ENCODE assay signal across 21 mouse cellular contexts in genomic region chr17:6763513-6764226, GRCm38 (mm10). TPM values are rescaled to one million over a fixed set of nuclear protein-coding genes. Genes with fewer than 3 reads are reported as not detected.
A peak's percentile ranks its signal among the peaks of the same experiment; 100 is the strongest.
DNase-seq lines count a peak whose midpoint lies in the region; ATAC-seq and TF ChIP-seq lines count a peak whose summit lies in the region.
"Had no signal": no experiment of that assay in that cellular context is flagged by ENCODE, and none has a peak within 500 bp of the region (broad histone marks: within the 10 kb centered on the region; RNA-seq: fewer than 3 reads in every experiment).

No protein-coding gene starts in this region.

- no peak for TF ChIP-seq POLR2A in brain, embryonic 14.5 days (IDR thresholded peaks at IDR 0.05; ENCODE audit: borderline replicate concordance, extremely low read depth, insufficient read depth, insufficient read length, poor library complexity, severe bottlenecking)
- TF ChIP-seq POLR2A in kidney, adult 2 months (IDR thresholded peaks at IDR 0.05; ENCODE audit: low read depth, low read length) = no peak

- ATAC-seq in hindbrain, embryonic 12.5 days (ENCODE audit: low FRiP score) = 0 out of 2 replicates have a peak, but pooled peaks have one; percentile 52
- no peak for ATAC-seq in hindbrain, embryonic 16.5 days
- peak; percentile 69 for ATAC-seq in forebrain, embryonic 12.5 days (ENCODE audit: low FRiP score)
- ATAC-seq in liver, embryonic 15.5 days (ENCODE audit: insufficient read depth) = peak; percentile 55; the same call in 1 of the 2 replicates
- ATAC-seq: intestine, embryonic 15.5 days had no signal

- no peaks in the 10 kb centered on the region for H3K9me3 ChIP-seq in hindbrain, embryonic 12.5 days (replicated peaks)
- H3K9me3 ChIP-seq in hindbrain, embryonic 16.5 days (ENCODE audit: control insufficient read depth, low read length) = no peaks in the 10 kb centered on the region
- no peaks in the 10 kb centered on the region for H3K9me3 ChIP-seq in forebrain, embryonic 12.5 days
- H3K9me3 ChIP-seq in liver, embryonic 15.5 days (replicated peaks) = no peaks in the 10 kb centered on the region
- H3K9me3 ChIP-seq: embryonic facial prominence, embryonic 13.5 days; intestine, embryonic 15.5 days; limb, embryonic 10.5 days; neural tube, embryonic 12.5 days; stomach, embryonic 15.5 days had no signal

- H3K9ac ChIP-seq in hindbrain, embryonic 12.5 days = no peak overlapping the region
- no peak overlapping the region for H3K9ac ChIP-seq in hindbrain, embryonic 16.5 days (ENCODE audit: low read depth, low read length)
- H3K9ac ChIP-seq in forebrain, embryonic 12.5 days = no peak overlapping the region
- H3K9ac ChIP-seq in liver, embryonic 15.5 days = no peak overlapping the region
- H3K9ac ChIP-seq: embryonic facial prominence, embryonic 13.5 days; intestine, embryonic 15.5 days; neural tube, embryonic 12.5 days; stomach, embryonic 15.5 days had no signal

- H3K4me3 ChIP-seq in hindbrain, embryonic 12.5 days = no peak overlapping the region
- no peak overlapping the region for H3K4me3 ChIP-seq in hindbrain, embryonic 16.5 days (ENCODE audit: low read length)
- no peak overlapping the region for H3K4me3 ChIP-seq in forebrain, embryonic 12.5 days (replicated peaks)
- no peak overlapping the region for H3K4me3 ChIP-seq in liver, embryonic 15.5 days (replicated peaks)
- H3K4me3 ChIP-seq in kidney, adult 2 months (ENCODE audit: insufficient read depth, low read depth, low read length) = no peak overlapping the region
- H3K4me3 ChIP-seq: embryonic facial prominence, embryonic 13.5 days; gastrocnemius, adult 2 months; heart, adult 2 months; intestine, embryonic 15.5 days; left cerebral cortex, adult 2 months; limb, embryonic 10.5 days; neural tube, embryonic 12.5 days; stomach, embryonic 15.5 days had no signal

- TF ChIP-seq CTCF in brain, embryonic 14.5 days (IDR thresholded peaks at IDR 0.05; ENCODE audit: borderline replicate concordance, extremely low read depth, insufficient read depth, insufficient read length) = no peak
- TF ChIP-seq CTCF in kidney, adult 2 months (conservative IDR thresholded peaks at IDR 0.05; ENCODE audit: insufficient read depth, insufficient read length, low read depth, low read length) = no peak

- H3K4me2 ChIP-seq in hindbrain, embryonic 12.5 days (replicated peaks) = no peak overlapping the region
- no peak overlapping the region for H3K4me2 ChIP-seq in hindbrain, embryonic 16.5 days (ENCODE audit: low read length)
- H3K4me2 ChIP-seq in forebrain, embryonic 12.5 days = 0 out of 2 replicates have a peak overlapping the region, but pooled peaks have one; percentile 13
- H3K4me2 ChIP-seq in liver, embryonic 15.5 days = 0 out of 2 replicates have a peak overlapping the region, but pooled peaks have one; percentile 5
- H3K4me2 ChIP-seq: embryonic facial prominence, embryonic 13.5 days; intestine, embryonic 15.5 days; neural tube, embryonic 12.5 days; stomach, embryonic 15.5 days had no signal

- peaks cover 35% of the 10 kb centered on the region for H3K4me1 ChIP-seq in hindbrain, embryonic 12.5 days
- H3K4me1 ChIP-seq in hindbrain, embryonic 16.5 days (ENCODE audit: control insufficient read depth, insufficient read depth, low read depth, low read length) = no peaks in the 10 kb centered on the region; the same call in 1 of the 2 replicates
- H3K4me1 ChIP-seq in forebrain, embryonic 12.5 days = peaks cover 53% of the 10 kb centered on the region
- peaks cover 68% of the 10 kb centered on the region for H3K4me1 ChIP-seq in liver, embryonic 15.5 days (replicated peaks)
- peaks cover 68% of the 10 kb centered on the region for H3K4me1 ChIP-seq in kidney, adult 2 months (ENCODE audit: control insufficient read depth, insufficient read depth, low read length)

- H3K27me3 ChIP-seq in hindbrain, embryonic 12.5 days = no peaks in the 10 kb centered on the region; the same call in 1 of the 2 replicates
- no peaks in the 10 kb centered on the region for H3K27me3 ChIP-seq in hindbrain, embryonic 16.5 days (replicated peaks; ENCODE audit: control insufficient read depth, insufficient read depth, low read length)
- H3K27me3 ChIP-seq in forebrain, embryonic 12.5 days = no peaks in the 10 kb centered on the region
- H3K27me3 ChIP-seq in liver, embryonic 15.5 days = no peaks in the 10 kb centered on the region
- no peaks in the 10 kb centered on the region for H3K27me3 ChIP-seq in kidney, adult 2 months (replicated peaks; ENCODE audit: control insufficient read depth, insufficient read depth, low read length)
- H3K27me3 ChIP-seq: embryonic facial prominence, embryonic 13.5 days; intestine, embryonic 15.5 days; neural tube, embryonic 12.5 days; stomach, embryonic 15.5 days had no signal

- no peaks in the 10 kb centered on the region for H3K36me3 ChIP-seq in hindbrain, embryonic 12.5 days
- no peaks in the 10 kb centered on the region for H3K36me3 ChIP-seq in hindbrain, embryonic 16.5 days (ENCODE audit: control insufficient read depth, insufficient read depth, low read length)
- H3K36me3 ChIP-seq in forebrain, embryonic 12.5 days (replicated peaks) = no peaks in the 10 kb centered on the region
- H3K36me3 ChIP-seq in liver, embryonic 15.5 days (replicated peaks) = peaks cover 10% of the 10 kb centered on the region
- no peaks in the 10 kb centered on the region; the same call in 1 of the 2 replicates for H3K36me3 ChIP-seq in kidney, adult 2 months (ENCODE audit: control insufficient read depth, insufficient read depth, low read length)
- H3K36me3 ChIP-seq: embryonic facial prominence, embryonic 13.5 days; intestine, embryonic 15.5 days; limb, embryonic 10.5 days; neural tube, embryonic 12.5 days; stomach, embryonic 15.5 days had no signal

- 35% methylated on average over 7 of the region's 7 CpGs for WGBS in hindbrain, embryonic 12.5 days
- WGBS in hindbrain, embryonic 16.5 days = 27% methylated on average over 7 of the region's 7 CpGs
- 20% methylated on average over 7 of the region's 7 CpGs for WGBS in forebrain, embryonic 12.5 days
- 36% methylated on average over 7 of the region's 7 CpGs for WGBS in liver, embryonic 15.5 days (ENCODE audit: insufficient replicate concordance)
- WGBS in kidney, adult 2 months = 42% methylated on average over 7 of the region's 7 CpGs

- peak; percentile 91 for DNase-seq in brain, embryonic 14.5 days (ENCODE audit: low read depth)
- no peak for DNase-seq in adrenal gland, postnatal 4 days (ENCODE audit: low spot score in 2 of 2)
- no peak for DNase-seq in kidney, adult 2 months
- DNase-seq: cerebellum, adult 9-11 months; gastrocnemius, adult 2 months; heart, adult 2 months; heart, postnatal 14 days; lung, adult 2 months; lung, postnatal 36 days; spleen, adult 18-20 months had no signal

- H3K27ac ChIP-seq in hindbrain, embryonic 12.5 days = no peak overlapping the region; the same call in 1 of the 2 replicates
- no peak overlapping the region for H3K27ac ChIP-seq in hindbrain, embryonic 16.5 days (ENCODE audit: low read depth, low read length)
- peak overlapping the region; percentile 74 for H3K27ac ChIP-seq in forebrain, embryonic 12.5 days
- no peak overlapping the region for H3K27ac ChIP-seq in liver, embryonic 15.5 days (replicated peaks)
- H3K27ac ChIP-seq in kidney, adult 2 months (ENCODE audit: insufficient read depth, low read depth, low read length) = no peak overlapping the region; the same call in 1 of the 2 replicates
- H3K27ac ChIP-seq: embryonic facial prominence, embryonic 13.5 days; gastrocnemius, adult 2 months; heart, adult 2 months; intestine, embryonic 15.5 days; kidney, postnatal 0 days; left cerebral cortex, adult 2 months; limb, embryonic 10.5 days; neural tube, embryonic 12.5 days; stomach, embryonic 15.5 days had no signal

RNA-seq across cellular contexts. Expression of gene Ezr, which starts 18.9 kb away (rescaled TPM):
- polyA plus RNA-seq in hindbrain, embryonic 12.5 days (2016; fragmentation: Nextera tagmentation; extraction: Ambion mirVana) = 97.9 and 103 TPM in 2 replicates
- polyA plus RNA-seq in hindbrain, embryonic 16.5 days (2015; fragmentation: Nextera tagmentation; extraction: Ambion mirVana) = 69.9 and 73.3 TPM in 2 replicates
- 42.8 and 44.5 TPM in 2 replicates for polyA plus RNA-seq in brain, embryonic 14.5 days (2012; rRNA removed)
- polyA plus RNA-seq in forebrain, embryonic 12.5 days (2016; fragmentation: Nextera tagmentation; extraction: Ambion mirVana) = 115 and 122 TPM in 2 replicates
- 48.3 and 49.4 TPM in 2 replicates for polyA plus RNA-seq in liver, embryonic 15.5 days (2015; fragmentation: Nextera tagmentation; extraction: Ambion mirVana)
- 10 to 100 TPM; 23.7 to 60.5 TPM for total RNA-seq in adrenal gland, postnatal 4 days (2021)
- polyA plus RNA-seq in kidney, adult 2 months (2012; rRNA removed) = 129 and 152 TPM in 2 replicates

Comparison
In these comparisons a context has a peak if more than half of its experiments do, and no peak if none do; other contexts are left out.
1. H3K4me2 ChIP-seq: peak in forebrain, embryonic 12.5 days (single experiment) and liver, embryonic 15.5 days (single experiment); none in hindbrain, embryonic 12.5 days (single experiment) and hindbrain, embryonic 16.5 days (single experiment).